Mouse (Mus musculus) right cerebral cortex, postnatal 36 days (tissue): ENCODE results near the gene Med9.
A peak's percentile ranks its signal among the peaks of the same experiment; 100 is the strongest.
"Not testable (repeated sequence)": the region's sequence is repeated elsewhere in the genome, so short reads cannot be mapped to it uniquely, and the experiment has no call there.

ENCODE experiments used
- DNase-seq, 2 experiments: peaks; one replicate each; pipeline ENCODE4 v3.0.0; 2022; ENCODE audit warnings: low spot score in 2 of 2, mixed read lengths in 1 of 2

The Med9 gene

DNA sequence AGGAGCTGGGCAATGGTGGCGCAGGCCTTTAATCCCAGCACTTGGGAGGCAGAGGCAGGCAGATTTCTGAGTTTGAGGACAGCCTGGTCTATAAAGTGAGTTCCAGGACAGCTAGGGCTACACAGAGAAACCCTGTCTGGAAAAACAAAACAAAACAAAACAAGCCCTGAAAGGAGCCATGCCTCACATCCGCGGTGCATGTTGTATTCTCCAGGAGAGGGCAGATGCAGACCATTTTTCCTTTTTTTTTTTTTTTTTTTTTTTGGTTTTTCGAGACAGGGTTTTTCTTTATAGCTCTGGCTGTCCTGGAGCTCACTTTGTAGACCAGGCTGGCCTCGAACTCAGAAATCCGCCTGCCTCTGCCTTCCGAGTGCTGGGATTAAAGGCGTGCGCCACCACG is 3.2 kb upstream of the Med9 start:
- DNase-seq, result not testable (repeated sequence)

- DNase-seq, result no peak
These were observed 378 bp downstream of the Med9 start for GRCm38 (mm10) chr11:59948401-59948767.

GRCm38 (mm10) chr11:59952892-59953291 is 4.9 kb downstream of the Med9 start:
- no peak for DNase-seq

GRCm38 (mm10) chr11:59956749-59957148 is 8.7 kb downstream of the Med9 start:
- no peak for DNase-seq

DNA sequence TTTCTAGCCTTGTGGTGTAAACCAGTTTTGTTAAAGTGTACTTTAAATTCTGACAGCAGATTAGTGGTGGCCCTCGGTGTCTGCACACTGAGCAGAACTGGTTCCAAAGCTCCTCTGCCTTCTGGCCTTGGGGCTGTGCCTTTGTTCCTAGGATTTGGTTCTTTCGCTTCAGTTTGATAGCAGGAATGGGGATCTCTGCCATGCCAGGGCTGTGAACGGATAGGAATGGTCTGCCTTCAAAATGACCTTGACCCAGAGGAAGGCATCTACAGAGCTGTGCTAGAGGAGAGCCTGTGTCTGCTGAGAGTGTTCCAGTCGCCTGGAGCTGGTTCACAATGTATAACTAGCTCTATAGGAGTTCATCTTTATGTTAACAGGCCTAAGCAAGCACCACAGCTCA is 11.4 kb downstream of the Med9 start:
- no peak for DNase-seq

- DNase-seq, result no peak
These were observed 12.7 kb downstream of the Med9 start for GRCm38 (mm10) chr11:59960476-59961337.

- no peak for DNase-seq
These were observed 13.4 kb downstream of the Med9 start for GRCm38 (mm10) chr11:59961338-59961875.

- DNase-seq, result no peak
These were observed 14.6 kb downstream of the Med9 start for GRCm38 (mm10) chr11:59962590-59962989.

- no peak for DNase-seq
These were observed 15.6 kb downstream of the Med9 start for GRCm38 (mm10) chr11:59963364-59964162.

DNA sequence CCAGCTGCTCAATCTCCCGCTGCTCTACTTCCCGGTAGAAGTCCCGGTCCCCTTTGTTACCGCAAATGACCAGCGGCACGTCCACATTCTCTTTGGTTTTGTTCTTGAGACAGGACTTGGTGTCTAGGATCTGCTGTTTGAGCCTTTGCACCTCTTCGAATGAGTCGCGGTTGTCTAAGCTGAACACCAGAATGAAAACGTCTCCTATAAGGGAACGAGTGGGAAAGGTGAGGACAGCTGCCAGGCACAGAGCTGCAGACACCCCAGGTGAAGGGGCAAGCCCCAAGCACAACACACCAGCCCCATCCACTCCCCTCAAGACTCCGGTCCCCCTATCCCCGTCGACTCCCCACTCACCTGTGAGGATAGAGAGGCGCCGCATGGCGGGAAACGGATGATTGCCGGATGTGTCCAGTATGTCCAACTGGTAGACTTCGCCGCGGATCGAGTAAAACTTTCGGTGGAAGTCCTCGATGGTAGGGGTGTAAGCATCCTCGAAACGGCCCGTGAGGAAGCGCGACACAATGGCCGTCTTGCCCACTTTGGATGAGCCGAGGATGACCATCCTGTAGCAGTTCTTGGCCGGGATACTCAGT is 16.3 kb downstream of the Med9 start:
- no peak for DNase-seq

GRCm38 (mm10) chr11:59964818-59965217 is 16.8 kb downstream of the Med9 start, which contains the start of gene Rasd1:
Gene Rasd1, minus strand, starts transcription at chr11:59964944.
- peak; percentile 58 to 64 for DNase-seq

GRCm38 (mm10) chr11:59965227-59966101 is 17.5 kb downstream of the Med9 start:
- DNase-seq, result peak; percentile 58 to 67

DNA sequence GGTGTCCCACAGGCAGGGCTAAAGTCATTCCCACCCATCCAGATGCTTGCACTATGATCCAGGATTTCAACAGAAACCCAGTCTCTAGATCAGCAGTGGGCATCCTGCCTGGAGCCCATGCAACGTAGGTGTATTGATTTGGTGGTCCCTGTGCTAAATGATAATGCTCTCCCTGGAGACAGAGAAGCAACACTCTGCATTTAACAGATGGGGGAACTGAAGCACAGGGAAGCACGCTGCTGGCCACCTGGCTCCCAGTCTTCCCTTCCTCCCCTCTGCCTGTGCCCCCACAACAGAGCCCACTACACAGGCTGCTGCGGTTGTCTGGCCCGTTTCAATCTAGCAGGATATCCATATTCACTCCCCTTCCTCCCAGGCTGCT is 18.1 kb downstream of the Med9 start:
- no peak for DNase-seq

DNA sequence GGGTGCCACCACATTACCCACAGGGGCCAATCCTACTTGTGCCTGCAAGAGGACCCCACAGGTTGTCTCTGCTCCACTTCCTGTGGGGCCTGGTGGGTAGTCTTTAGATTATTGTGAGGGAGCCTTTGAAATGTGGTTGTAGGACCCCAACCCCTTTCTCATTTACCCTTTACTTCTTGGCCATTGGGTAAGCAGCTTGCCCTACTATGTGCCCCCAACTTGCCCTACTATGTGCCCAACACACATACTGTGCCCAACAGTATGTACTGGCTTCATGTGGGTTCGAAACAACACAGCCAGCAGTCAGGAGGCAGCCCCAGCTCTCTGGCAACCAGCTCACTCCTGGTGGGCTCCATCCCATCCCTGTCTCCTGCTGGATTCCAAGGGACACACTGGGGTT is 19.8 kb downstream of the Med9 start:
- DNase-seq, result no peak

DNA sequence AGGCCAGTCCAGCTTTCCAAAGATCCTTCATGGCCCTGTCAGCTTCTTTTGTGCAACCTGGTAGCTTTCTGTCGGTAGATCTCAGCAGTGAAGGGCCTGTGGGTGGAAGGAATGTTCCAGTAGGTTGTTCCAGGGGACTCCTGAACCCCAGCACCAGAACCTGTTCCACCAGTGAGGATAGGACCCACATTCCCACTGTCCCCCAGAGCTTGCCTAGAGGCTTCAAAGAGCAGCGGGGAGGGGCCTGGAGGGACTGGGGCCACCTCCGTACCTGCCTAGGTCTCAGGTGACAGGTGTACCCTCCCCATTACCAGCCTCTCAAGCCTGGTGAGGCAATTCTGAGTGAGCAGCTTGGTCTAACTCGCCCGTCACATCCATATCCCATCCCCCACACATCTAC is 22.8 kb downstream of the Med9 start:
- no peak for DNase-seq

DNA sequence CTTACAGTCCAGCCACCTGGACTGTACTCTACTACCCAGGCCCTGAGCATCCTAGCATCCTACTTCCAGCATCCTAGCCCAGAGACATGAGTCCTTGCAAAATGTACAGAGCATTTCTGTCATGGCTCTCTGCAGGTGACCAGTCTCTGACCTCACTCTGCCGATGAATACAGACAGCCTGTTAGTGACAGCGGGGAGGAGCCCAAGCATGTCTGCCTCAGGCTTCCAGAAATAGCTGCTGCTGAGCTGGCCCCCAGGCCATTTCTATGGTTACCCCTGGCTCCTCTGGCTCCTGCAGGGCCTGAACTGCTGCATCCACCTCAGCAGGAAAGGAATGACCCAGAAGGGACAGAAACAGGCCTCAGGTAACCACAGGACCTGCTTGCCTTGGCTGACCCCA is 23.7 kb downstream of the Med9 start:
- no peak for DNase-seq

GRCm38 (mm10) chr11:59973389-59973788 is 25.4 kb downstream of the Med9 start:
- DNase-seq, result no peak

DNA sequence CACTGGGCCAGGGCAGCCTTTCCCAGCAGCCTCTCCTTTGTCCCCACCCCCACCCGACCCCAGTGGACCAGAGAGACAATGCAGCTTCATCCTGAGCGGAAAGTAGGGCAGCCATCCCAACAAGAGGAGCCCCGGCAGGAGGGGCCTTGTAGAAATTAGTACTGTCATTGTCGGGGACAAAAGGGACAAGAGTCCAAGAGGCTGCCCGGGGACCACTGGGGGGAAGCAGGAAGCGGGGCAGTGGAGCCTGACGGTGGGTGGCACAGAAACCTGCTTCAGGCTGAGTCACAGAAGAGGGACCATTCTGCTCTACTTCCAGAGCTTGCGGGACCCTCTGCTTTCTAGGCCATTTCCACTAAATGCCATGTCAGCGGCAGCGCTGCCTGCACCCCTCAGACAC is 27.2 kb downstream of the Med9 start:
- no peak for DNase-seq

GRCm38 (mm10) chr11:59977831-59978230 is 29.8 kb downstream of the Med9 start:
- DNase-seq, result no peak

- DNase-seq, result no peak
These were observed 41.4 kb downstream of the Med9 start for GRCm38 (mm10) chr11:59989406-59989805.

GRCm38 (mm10) chr11:59991365-59991764 is 43.4 kb downstream of the Med9 start:
- DNase-seq, result no peak
